Mouse (Mus musculus): ENCODE data around the gene Sec22b.

Sec22b gene

GRCm38 (mm10) chr3:97941440-97942259 is 40.7 kb downstream of the Sec22b start:
- DNase-seq: no peak

GRCm38 (mm10) chr3:97942260-97942950 is 41.4 kb downstream of the Sec22b start:
- peak; percentile 39 to 48 for DNase-seq

GRCm38 (mm10) chr3:97944462-97944861 is 43.5 kb downstream of the Sec22b start:
- DNase-seq: peak in 1 of 2 experiments; percentile 31

- no peak for DNase-seq
Observed at GRCm38 (mm10) chr3:97946439-97946838, 45.4 kb downstream of the Sec22b start.

- no peak for DNase-seq
Observed at GRCm38 (mm10) chr3:97948518-97948917, 47.5 kb downstream of the Sec22b start.

- DNase-seq: no peak
Observed at GRCm38 (mm10) chr3:97949946-97950345, 49.0 kb downstream of the Sec22b start.

- DNase-seq: no peak
Observed at GRCm38 (mm10) chr3:97951134-97951533, 50.1 kb downstream of the Sec22b start.

- no peak for DNase-seq
Observed at GRCm38 (mm10) chr3:97953196-97953595, 52.2 kb downstream of the Sec22b start.

GRCm38 (mm10) chr3:97956322-97956721 is 55.3 kb downstream of the Sec22b start:
- DNase-seq: no peak

- DNase-seq: no peak
Observed at GRCm38 (mm10) chr3:97956926-97957325, 55.9 kb downstream of the Sec22b start.

GRCm38 (mm10) chr3:97960783-97961594 is 60.0 kb downstream of the Sec22b start:
- no peak for DNase-seq

GRCm38 (mm10) chr3:97961962-97962361 is 61.0 kb downstream of the Sec22b start:
- no peak for DNase-seq

GRCm38 (mm10) chr3:97964878-97965353 is 63.9 kb downstream of the Sec22b start:
- DNase-seq: no peak

- no peak for DNase-seq
Observed at GRCm38 (mm10) chr3:97967627-97968026, 66.6 kb downstream of the Sec22b start.

- DNase-seq: no peak
Observed at GRCm38 (mm10) chr3:97968191-97968590, 67.2 kb downstream of the Sec22b start.

GRCm38 (mm10) chr3:97969019-97969418 is 68.0 kb downstream of the Sec22b start:
- DNase-seq: no peak

GRCm38 (mm10) chr3:97971117-97971516 is 70.1 kb downstream of the Sec22b start:
- DNase-seq: no peak

GRCm38 (mm10) chr3:97972200-97972599 is 71.2 kb downstream of the Sec22b start:
- no peak for DNase-seq

GRCm38 (mm10) chr3:97972707-97973106 is 71.7 kb downstream of the Sec22b start:
- no peak for DNase-seq

Measured in cerebellum, postnatal 14 days (tissue).